Mouse (Mus musculus) MEL (cell line): ENCODE data around the gene Prss1. TPM values are rescaled to one million over a fixed set of nuclear protein-coding genes. Genes with fewer than 3 reads are reported as not detected.

ENCODE experiments used
- DNase-seq: peaks from one replicate; pipeline ENCODE4 v3.0.0; 2011; ENCODE audit warnings: low read depth, low spot score
- H3K27ac ChIP-seq: 2 replicates; pipeline ENCODE4 v1.5.1; 2012; ENCODE audit warnings: low read depth, mild to moderate bottlenecking, control low read depth, low read length, moderate library complexity; ENCODE audit not compliant: control insufficient read depth
- H3K27me3 ChIP-seq, 2 experiments: fragments of 150-350 bp in 1 of 2; sonication (generic) in 1 of 2; 2 replicates each; pipeline ENCODE4 v1.6.1; 2012; ENCODE audit warnings: low read length in 2 of 2, mild to moderate bottlenecking in 2 of 2, improper control_type of control experiment in 1 of 2, moderate library complexity in 1 of 2; ENCODE audit not compliant: insufficient read depth in 2 of 2, control insufficient read depth in 1 of 2
- H3K36me3 ChIP-seq, 2 experiments: 2 replicates each; pipeline ENCODE4 v1.6.1; 2012 to 2014; ENCODE audit warnings: low read length in 2 of 2, improper control_type of control experiment in 1 of 2, inconsistent platforms in 1 of 2, mild to moderate bottlenecking in 1 of 2; ENCODE audit not compliant: insufficient read depth in 2 of 2, control insufficient read depth in 1 of 2
- H3K4me1 ChIP-seq, 2 experiments: fragments of 150-350 bp in 1 of 2; sonication (generic) in 1 of 2; 2 replicates each; pipeline ENCODE4 v1.6.1; 2012; ENCODE audit warnings: low read length in 2 of 2, improper control_type of control experiment in 1 of 2, mild to moderate bottlenecking in 1 of 2; ENCODE audit not compliant: insufficient read depth in 2 of 2, control insufficient read depth in 1 of 2
- H3K4me3 ChIP-seq, 2 experiments: fragments of 150-350 bp in 1 of 2; sonication (generic) in 1 of 2; 2 replicates each; pipeline ENCODE4 v1.5.1; 2012; ENCODE audit warnings: low read depth in 2 of 2, low read length in 2 of 2, mild to moderate bottlenecking in 2 of 2, moderate library complexity in 2 of 2, control low read depth in 1 of 2, improper control_type of control experiment in 1 of 2; ENCODE audit not compliant: control insufficient read depth in 1 of 2, insufficient read depth in 1 of 2
- H3K79me2 ChIP-seq: 2 replicates; pipeline ENCODE4 v1.6.1; 2012; ENCODE audit warnings: mild to moderate bottlenecking, low read length, moderate library complexity; ENCODE audit not compliant: control insufficient read depth, poor library complexity, insufficient read depth
- H3K9ac ChIP-seq: 2 replicates; pipeline ENCODE4 v1.6.1; 2012; ENCODE audit warnings: low read depth, mild to moderate bottlenecking, control low read depth, low read length, moderate library complexity; ENCODE audit not compliant: control insufficient read depth, poor library complexity, severe bottlenecking
- H3K9me3 ChIP-seq: fragments of 150-350 bp; sonication (generic); replicated peaks from 2 replicates; pipeline ENCODE4 v1.6.1; 2012; ENCODE audit warnings: mild to moderate bottlenecking, low read length, improper control_type of control experiment, moderate library complexity; ENCODE audit not compliant: insufficient read depth
- CHD1 ChIP-seq: IDR thresholded peaks from 2 replicates; pipeline ENCODE4 v1.6.1; 2012; ENCODE audit warnings: low read depth, mild to moderate bottlenecking, inconsistent platforms, low read length, improper control_type of control experiment
- CTCF ChIP-seq, 3 experiments: IDR thresholded peaks in 2 of 3; conservative IDR thresholded peaks in 1 of 3; 2 replicates each; pipeline ENCODE4 v1.5.1; 2011 to 2012; ENCODE audit warnings: low read length in 3 of 3, low read depth in 2 of 3, mild to moderate bottlenecking in 2 of 3, improper control_type of control experiment in 1 of 3, inconsistent platforms in 1 of 3, mixed read lengths in 1 of 3, moderate library complexity in 1 of 3; ENCODE audit not compliant: control insufficient read depth in 1 of 3, insufficient read depth in 1 of 3, poor library complexity in 1 of 3, severe bottlenecking in 1 of 3
- E2F4 ChIP-seq: IDR thresholded peaks from 2 replicates; pipeline ENCODE4 v1.6.1; 2011; ENCODE audit warnings: low read depth, low read length, improper control_type of control experiment, borderline replicate concordance
- ELF1 ChIP-seq: IDR thresholded peaks from 2 replicates; pipeline ENCODE4 v1.6.1; 2014; ENCODE audit warnings: low read depth, mild to moderate bottlenecking, inconsistent platforms, low read length, improper control_type of control experiment, moderate library complexity
- EP300 ChIP-seq, 2 experiments: IDR thresholded peaks; 2 replicates each; pipeline ENCODE4 v1.6.1; 2011; ENCODE audit warnings: improper control_type of control experiment in 2 of 2, low read length in 2 of 2, low read depth in 1 of 2, mild to moderate bottlenecking in 1 of 2
- GABPA ChIP-seq: IDR thresholded peaks from 2 replicates; pipeline ENCODE4 v1.6.1; 2012; ENCODE audit warnings: low read depth, mild to moderate bottlenecking, inconsistent platforms, low read length, improper control_type of control experiment, moderate library complexity
- KAT2A ChIP-seq: conservative IDR thresholded peaks from 2 replicates; pipeline ENCODE4 v1.6.1; 2012; ENCODE audit warnings: low read depth, low read length, improper control_type of control experiment, inconsistent platforms
- MAX ChIP-seq: IDR thresholded peaks from 2 replicates; pipeline ENCODE4 v1.6.1; 2011; ENCODE audit warnings: low read length, improper control_type of control experiment
- MAZ ChIP-seq: IDR thresholded peaks from 2 replicates; pipeline ENCODE4 v1.6.1; 2012; ENCODE audit warnings: low read depth, mild to moderate bottlenecking, inconsistent platforms, low read length, improper control_type of control experiment
- MEF2A ChIP-seq: IDR thresholded peaks from 2 replicates; pipeline ENCODE4 v1.6.1; 2014; ENCODE audit warnings: low read depth, mild to moderate bottlenecking, inconsistent platforms, low read length, improper control_type of control experiment; ENCODE audit not compliant: poor library complexity, insufficient replicate concordance, severe bottlenecking; ENCODE audit errors: extremely low read depth
- MXI1 ChIP-seq: IDR thresholded peaks from 2 replicates; pipeline ENCODE4 v1.6.1; 2011; ENCODE audit warnings: mild to moderate bottlenecking, low read depth, low read length, improper control_type of control experiment
- MYC ChIP-seq: IDR thresholded peaks from 2 replicates; pipeline ENCODE4 v1.6.1; 2011; ENCODE audit warnings: low read depth, mild to moderate bottlenecking, low read length, improper control_type of control experiment, moderate library complexity
- NELFE ChIP-seq: IDR thresholded peaks from 2 replicates; pipeline ENCODE4 v1.6.1; 2011; ENCODE audit warnings: low read depth, low read length, improper control_type of control experiment
- NRF1 ChIP-seq: IDR thresholded peaks from 2 replicates; pipeline ENCODE4 v1.6.1; 2014; ENCODE audit warnings: low read depth, mild to moderate bottlenecking, inconsistent platforms, low read length, improper control_type of control experiment, moderate library complexity; ENCODE audit not compliant: poor library complexity, insufficient read depth, severe bottlenecking
- POLR2A ChIP-seq, 2 experiments: IDR thresholded peaks; 2 replicates each; pipeline ENCODE4 v1.6.1; 2011 to 2012; ENCODE audit warnings: low read length in 2 of 2, mild to moderate bottlenecking in 2 of 2, control low read depth in 1 of 2, improper control_type of control experiment in 1 of 2, low read depth in 1 of 2, moderate library complexity in 1 of 2; ENCODE audit not compliant: control insufficient read depth in 1 of 2, insufficient read depth in 1 of 2, poor library complexity in 1 of 2
- POLR2AphosphoS2 ChIP-seq: IDR thresholded peaks from 2 replicates; pipeline ENCODE4 v1.6.1; 2011; ENCODE audit warnings: low read length, improper control_type of control experiment
- POLR2AphosphoS5 ChIP-seq: IDR thresholded peaks from 2 replicates; pipeline ENCODE4 v1.6.1; 2012; ENCODE audit warnings: low read depth, borderline replicate concordance, mild to moderate bottlenecking, inconsistent platforms, low read length, moderate library complexity, mixed read lengths
- RAD21 ChIP-seq: IDR thresholded peaks from 2 replicates; pipeline ENCODE4 v1.6.1; 2011; ENCODE audit warnings: mild to moderate bottlenecking, low read depth, low read length, improper control_type of control experiment
- TAL1 ChIP-seq: IDR thresholded peaks from 2 replicates; pipeline ENCODE4 v1.6.1; 2012; ENCODE audit warnings: mild to moderate bottlenecking, inconsistent platforms, low read length, moderate library complexity, mixed read lengths
- TCF12 ChIP-seq: IDR thresholded peaks from 2 replicates; pipeline ENCODE4 v1.6.1; 2014; ENCODE audit warnings: low read depth, mild to moderate bottlenecking, inconsistent platforms, low read length, improper control_type of control experiment, moderate library complexity
- USF2 ChIP-seq, 2 experiments: IDR thresholded peaks; 2 replicates each; pipeline ENCODE4 v1.6.1; 2011 to 2012; ENCODE audit warnings: improper control_type of control experiment in 2 of 2, low read length in 2 of 2, borderline replicate concordance in 1 of 2, inconsistent platforms in 1 of 2, low read depth in 1 of 2, mild to moderate bottlenecking in 1 of 2; ENCODE audit not compliant: insufficient read depth in 1 of 2
- ZKSCAN1 ChIP-seq: IDR thresholded peaks from 2 replicates; pipeline ENCODE4 v1.6.1; 2012; ENCODE audit warnings: low read depth, mild to moderate bottlenecking, inconsistent platforms, low read length, improper control_type of control experiment, moderate library complexity
- ZMIZ1 ChIP-seq: IDR thresholded peaks from 2 replicates; pipeline ENCODE4 v1.6.1; 2012; ENCODE audit warnings: low read depth, mild to moderate bottlenecking, inconsistent platforms, low read length, improper control_type of control experiment, moderate library complexity
- ZNF384 ChIP-seq: IDR thresholded peaks from 2 replicates; pipeline ENCODE4 v1.6.1; 2012; ENCODE audit warnings: low read depth, mild to moderate bottlenecking, inconsistent platforms, low read length, improper control_type of control experiment
- polyA plus RNA-seq, 2 experiments: library from polyadenylated mRNA; stranded (reverse) in 1 of 2; unstranded in 1 of 2; fragments of >175 nt in 1 of 2; fragments of >200 nt in 1 of 2; gene quantifications; 2 replicates each; pipeline versions ENCODE4 v1.2.1 to v1.2.4; 2012; ENCODE audit warnings: low replicate concordance in 2 of 2, low read depth in 1 of 2; ENCODE audit not compliant: insufficient read length in 2 of 2, insufficient read depth in 1 of 2, missing spikeins in 1 of 2
- total RNA-seq: library from RNA; depleted of rRNA; stranded (reverse); fragments of 300-350 nt; gene quantifications from 2 replicates; pipeline ENCODE4 v1.2.3, GENCODE M21; 2012

Gene Prss1
- total and polyA plus RNA-seq, 3 experiments, result not detected

GRCm38 (mm10) chr6:41504915-41505314 lies 46.2 kb downstream of the Prss1 start:
- Histone ChIP-seq H3K9ac (no peak overlapping the region), H3K36me3 (no peaks in the 10 kb centered on the region), H3K27me3 (no peaks in the 10 kb centered on the region; a peak in 1 of 4 replicates), H3K9me3 (no peaks in the 10 kb centered on the region), H3K27ac (no peak overlapping the region), H3K4me3 (no peak overlapping the region), H3K79me2 (no peaks in the 10 kb centered on the region), H3K4me1 (no peaks in the 10 kb centered on the region)
- TF ChIP-seq TCF12 (no peak), NELFE (no peak), NRF1 (no peak), ZNF384 (no peak), ELF1 (no peak), CHD1 (no peak), MYC (no peak), POLR2AphosphoS5 (no peak), POLR2AphosphoS2 (no peak)
- no peak for DNase-seq

- H3K9ac ChIP-seq, result no peak overlapping the region
- no peaks in the 10 kb centered on the region for H3K36me3 ChIP-seq
- no peaks in the 10 kb centered on the region for H3K9me3 ChIP-seq
- no peak for TF ChIP-seq E2F4
- TF ChIP-seq ZKSCAN1, result no peak
- TF ChIP-seq TAL1, result no peak
- TF ChIP-seq MEF2A, result no peak
- no peak for TF ChIP-seq RAD21
- no peak for TF ChIP-seq MXI1
- no peak for TF ChIP-seq POLR2AphosphoS5
- no peak for TF ChIP-seq USF2 (IDR thresholded peaks at IDR 0.05; ENCODE audit: borderline replicate concordance in 1 of 2, insufficient read depth in 1 of 2, low read depth in 1 of 2, low read length in 2 of 2)
- no peak for TF ChIP-seq EP300 (IDR thresholded peaks at IDR 0.05; ENCODE audit: low read depth in 1 of 2, low read length in 2 of 2)
- no peak for TF ChIP-seq CHD1
- no peak for TF ChIP-seq POLR2A (IDR thresholded peaks at IDR 0.05; ENCODE audit: control insufficient read depth in 1 of 2, insufficient read depth in 1 of 2, low read depth in 1 of 2, low read length in 2 of 2, poor library complexity in 1 of 2)
- TF ChIP-seq CTCF (IDR thresholded peaks at IDR 0.05 in 2 of 3, conservative IDR thresholded peaks at IDR 0.05 in 1 of 3; ENCODE audit: control insufficient read depth in 1 of 3, insufficient read depth in 1 of 3, low read depth in 2 of 3, low read length in 3 of 3, poor library complexity in 1 of 3, severe bottlenecking in 1 of 3), result no peak
- no peak for TF ChIP-seq MAZ
- no peak for TF ChIP-seq MAX
- no peak for TF ChIP-seq ZMIZ1
- no peak for TF ChIP-seq KAT2A
- TF ChIP-seq GABPA, result no peak
- TF ChIP-seq, all 39 proteins: peak for 0
- Histone ChIP-seq H3K27me3 (no peaks in the 10 kb centered on the region; a peak in 1 of 4 replicates), H3K27ac (no peak overlapping the region), H3K79me2 (no peaks in the 10 kb centered on the region), H3K4me1 (no peaks in the 10 kb centered on the region), H3K4me3 (no peak overlapping the region)
- no peak for DNase-seq
Observed at GRCm38 (mm10) chr6:41505323-41505722, 46.6 kb downstream of the Prss1 start.
